Mouse (Mus musculus) telencephalon, adult 2 months (tissue): Measurements from ENCODE around the gene Cyp2j7.
"Not testable (repeated sequence)": the region's sequence is repeated elsewhere in the genome, so short reads cannot be mapped to it uniquely, and the experiment has no call there.

Source experiments
- DNase-seq: peaks from one replicate; pipeline ENCODE4 v3.0.0-alpha.2; 2011; ENCODE audit warnings: low read depth, low spot score

The Cyp2j7 gene

GRCm38 (mm10) chr4:96236559-96236958 lies at the start of gene Cyp2j7:
TSS of gene Cyp2j7 (minus strand) at chr4:96236659.
- no peak for DNase-seq

GRCm38 (mm10) chr4:96276896-96277295 lies 40.4 kb upstream of the Cyp2j7 start:
- DNase-seq: not testable (repeated sequence)

GRCm38 (mm10) chr4:96273907-96274306 lies 37.4 kb upstream of the Cyp2j7 start:
- DNase-seq: peak; percentile 33

GRCm38 (mm10) chr4:96196701-96197100 lies 39.8 kb downstream of the Cyp2j7 start:
- no peak for DNase-seq

- not testable (repeated sequence) for DNase-seq
These were observed 47.1 kb downstream of the Cyp2j7 start for GRCm38 (mm10) chr4:96189321-96189720.

- DNase-seq: not testable (repeated sequence)
These were observed 47.8 kb downstream of the Cyp2j7 start for GRCm38 (mm10) chr4:96188671-96189070.

- not testable (repeated sequence) for DNase-seq
These were observed 48.3 kb downstream of the Cyp2j7 start for GRCm38 (mm10) chr4:96188146-96188545.

- DNase-seq: not testable (repeated sequence)
These were observed 51.7 kb downstream of the Cyp2j7 start for GRCm38 (mm10) chr4:96184716-96185115.

- DNase-seq: no peak
These were observed 73.6 kb downstream of the Cyp2j7 start for GRCm38 (mm10) chr4:96162839-96163238.

GRCm38 (mm10) chr4:96161575-96161974 lies 74.9 kb downstream of the Cyp2j7 start:
- no peak for DNase-seq
